Mouse (Mus musculus) heart, postnatal 0 days (tissue): Measurements from ENCODE around the gene Arhgef28. TPM values are rescaled to one million over a fixed set of nuclear protein-coding genes. Genes with fewer than 3 reads are reported as not detected.

Source experiments
- ATAC-seq: fragments of 200-750 bp; cut with Nextera tagmentation; 2 replicates; pipeline ENCODE4 v1.8.0; 2017; ENCODE audit warnings: low read depth, moderate number of reproducible peaks, moderate library complexity; ENCODE audit not compliant: insufficient read depth
- DNase-seq: peaks from one replicate; pipeline ENCODE4 v3.0.0-alpha.2; 2016; ENCODE audit warnings: low spot score
- H3K27ac ChIP-seq: fragments of 300-500 bp; sonication (generic); 2 replicates; pipeline ENCODE4 v1.5.1; 2014; ENCODE audit warnings: low read depth, mild to moderate bottlenecking
- H3K27me3 ChIP-seq: fragments of 300-500 bp; sonication (generic); 2 replicates; pipeline ENCODE4 v1.6.1; 2014; ENCODE audit warnings: low read length, mixed read lengths; ENCODE audit not compliant: control insufficient read depth, insufficient read depth
- H3K36me3 ChIP-seq: fragments of 300-500 bp; sonication (generic); replicated peaks from 2 replicates; pipeline ENCODE4 v1.6.1; 2014; ENCODE audit warnings: low read length, mixed read lengths; ENCODE audit not compliant: control insufficient read depth, insufficient read depth
- H3K4me1 ChIP-seq: fragments of 300-500 bp; sonication (generic); 2 replicates; pipeline ENCODE4 v1.6.1; 2014; ENCODE audit warnings: antibody characterized with exemption; ENCODE audit not compliant: control insufficient read depth, insufficient read depth
- H3K4me2 ChIP-seq: fragments of 300-500 bp; sonication (generic); 2 replicates; pipeline ENCODE4 v1.6.1; 2014; ENCODE audit warnings: low read depth, mild to moderate bottlenecking, low read length, moderate library complexity
- H3K4me3 ChIP-seq: fragments of 300-500 bp; sonication (generic); 2 replicates; pipeline ENCODE4 v1.5.1; 2014; ENCODE audit warnings: low read depth, low read length
- H3K9ac ChIP-seq: fragments of 300-500 bp; sonication (generic); replicated peaks from 2 replicates; pipeline ENCODE4 v1.6.1; 2014; ENCODE audit warnings: low read depth, low read length, mixed read lengths
- H3K9me3 ChIP-seq: fragments of 300-500 bp; sonication (generic); replicated peaks from 2 replicates; pipeline ENCODE4 v1.6.1; 2016; ENCODE audit warnings: low read length; ENCODE audit not compliant: control insufficient read depth
- CTCF ChIP-seq: IDR thresholded peaks from 2 replicates; pipeline ENCODE4 v1.5.1; 2016; ENCODE audit warnings: antibody characterized with exemption, control low read depth, low read depth
- EP300 ChIP-seq: IDR thresholded peaks from 2 replicates; pipeline ENCODE4 v1.6.1; 2016; ENCODE audit warnings: antibody characterized with exemption, low read depth
- WGBS: fragments of 180-500 bp; shearing (Covaris S2); extraction: QIAGEN DNeasy Blood & Tissue Kit; methylation state at CpG from one replicate; pipeline ENCODE4 v1.1.7; 2014; 5-methylcytosine and 5-hydroxymethylcytosine counted together
- polyA plus RNA-seq: library from polyadenylated mRNA; unstranded; fragments of >200 nt; fragmentation: Nextera tagmentation; extraction: Ambion mirVana; gene quantifications from 2 replicates; pipeline ENCODE4 v1.2.1, GENCODE M21; 2015
- total RNA-seq: library from RNA; depleted of rRNA; stranded (reverse); fragments of >200 nt; gene quantifications from 2 replicates; pipeline ENCODE4 v1.2.3, GENCODE M21; 2014; ENCODE audit warnings: low replicate concordance

Gene Arhgef28
- total and polyA plus RNA-seq, 2 experiments from 2014 or later, result 6.9 to 10.5 TPM

DNA sequence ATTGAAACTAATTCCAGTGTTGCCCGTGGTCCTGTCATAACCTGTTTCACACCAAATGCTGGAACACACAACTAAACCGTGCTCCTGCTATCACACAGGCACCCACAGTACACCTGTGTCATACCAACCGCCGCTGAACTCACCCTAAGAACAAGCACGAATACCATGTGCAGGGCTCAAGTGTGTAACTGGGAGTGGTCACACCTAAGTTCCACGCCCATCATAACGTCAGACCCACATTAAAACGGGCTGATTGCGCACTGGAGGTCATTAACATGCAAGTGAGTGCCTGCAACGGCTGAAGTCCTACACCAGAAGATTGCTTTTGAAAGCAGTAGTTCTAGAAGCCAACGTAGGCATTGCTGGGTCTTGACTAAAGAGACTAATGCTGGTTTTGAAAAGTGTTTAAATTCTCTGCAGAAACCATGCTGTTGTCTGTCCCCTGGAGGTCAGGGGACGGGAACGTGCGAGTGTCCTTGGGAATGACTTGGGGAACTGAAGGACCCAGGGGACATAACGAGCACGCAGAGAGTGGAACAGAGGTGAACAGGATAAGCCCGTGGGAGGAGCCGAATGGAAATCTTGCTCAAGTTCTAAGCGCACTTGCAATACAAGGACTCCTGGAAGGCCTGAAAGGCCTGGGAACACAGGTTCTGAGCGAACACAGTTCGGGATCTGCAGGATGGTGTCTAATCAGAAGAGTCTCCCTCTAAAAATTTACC, 22.9 kb downstream of the Arhgef28 start:
- no peak overlapping the region for H3K27ac ChIP-seq
- ATAC-seq (no peak), DNase-seq (no peak)
- H3K4me3 ChIP-seq, result no peak overlapping the region
- TF ChIP-seq EP300, result no peak
- no peak for TF ChIP-seq CTCF
- H3K27me3 ChIP-seq, result no peaks in the 10 kb centered on the region
- WGBS, result 78% methylated on average over 21 of the region's 21 CpGs
- H3K4me1 ChIP-seq, result peaks cover 3% of the 10 kb centered on the region
- H3K36me3 ChIP-seq, result no peaks in the 10 kb centered on the region
- no peaks in the 10 kb centered on the region for H3K9me3 ChIP-seq
- no peak overlapping the region for H3K4me2 ChIP-seq
- no peak overlapping the region for H3K9ac ChIP-seq

DNA sequence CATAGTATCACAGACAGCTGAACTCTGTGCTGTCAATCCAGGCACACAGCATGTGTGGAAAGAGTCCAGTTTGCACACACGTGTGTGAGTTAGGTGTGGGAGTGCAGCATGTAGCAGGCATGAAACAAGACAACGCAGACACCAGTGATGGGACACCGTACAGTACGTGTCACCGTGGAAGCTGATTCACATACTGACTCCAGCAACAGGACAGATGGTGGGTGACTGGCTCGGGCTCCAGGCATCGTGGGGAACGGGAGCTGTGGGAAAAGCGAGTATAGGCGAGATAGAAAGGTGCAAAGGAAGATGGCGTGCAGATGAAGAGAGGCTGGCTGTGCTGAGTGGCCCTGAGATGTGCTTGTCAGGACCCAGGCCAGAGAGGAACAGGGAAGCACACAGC, 23.9 kb downstream of the Arhgef28 start:
- Histone ChIP-seq H3K9me3 (no peaks in the 10 kb centered on the region), H3K27ac (no peak overlapping the region), H3K36me3 (no peaks in the 10 kb centered on the region), H3K4me2 (no peak overlapping the region), H3K4me1 (peaks cover 3% of the 10 kb centered on the region), H3K9ac (no peak overlapping the region), H3K4me3 (no peak overlapping the region), H3K27me3 (no peaks in the 10 kb centered on the region)
- WGBS, result 87% methylated on average over 11 of the region's 11 CpGs
- no peak for TF ChIP-seq CTCF
- no peak for TF ChIP-seq EP300
- DNase-seq (no peak), ATAC-seq (no peak)

DNA sequence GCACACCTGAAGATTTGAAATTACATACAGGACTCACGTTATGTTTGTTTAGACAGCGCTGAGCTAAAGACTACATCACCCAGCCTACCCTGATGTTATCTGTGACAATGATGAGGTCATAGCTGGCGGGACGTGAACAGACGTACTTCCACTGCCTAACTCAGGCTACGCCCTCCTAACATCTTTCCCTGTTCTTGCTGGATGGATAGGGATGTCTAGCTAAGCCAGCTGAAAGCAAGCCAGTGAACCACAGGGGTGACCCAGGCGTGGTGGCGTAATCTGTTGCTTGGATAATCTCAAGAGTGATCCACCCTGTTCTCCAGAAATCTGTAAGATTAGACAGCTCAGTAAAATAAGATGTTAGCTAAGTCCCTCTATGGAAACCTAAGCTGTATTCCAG, 25.6 kb downstream of the Arhgef28 start:
- ATAC-seq (no peak), DNase-seq (no peak)
- no peak for TF ChIP-seq EP300
- no peak for TF ChIP-seq CTCF
- 75% methylated on average over 8 of the region's 8 CpGs for WGBS
- Histone ChIP-seq H3K4me3 (no peak overlapping the region), H3K36me3 (no peaks in the 10 kb centered on the region), H3K27me3 (no peaks in the 10 kb centered on the region), H3K9ac (no peak overlapping the region), H3K27ac (no peak overlapping the region), H3K4me2 (no peak overlapping the region), H3K4me1 (peaks cover 3% of the 10 kb centered on the region), H3K9me3 (no peaks in the 10 kb centered on the region)

DNA sequence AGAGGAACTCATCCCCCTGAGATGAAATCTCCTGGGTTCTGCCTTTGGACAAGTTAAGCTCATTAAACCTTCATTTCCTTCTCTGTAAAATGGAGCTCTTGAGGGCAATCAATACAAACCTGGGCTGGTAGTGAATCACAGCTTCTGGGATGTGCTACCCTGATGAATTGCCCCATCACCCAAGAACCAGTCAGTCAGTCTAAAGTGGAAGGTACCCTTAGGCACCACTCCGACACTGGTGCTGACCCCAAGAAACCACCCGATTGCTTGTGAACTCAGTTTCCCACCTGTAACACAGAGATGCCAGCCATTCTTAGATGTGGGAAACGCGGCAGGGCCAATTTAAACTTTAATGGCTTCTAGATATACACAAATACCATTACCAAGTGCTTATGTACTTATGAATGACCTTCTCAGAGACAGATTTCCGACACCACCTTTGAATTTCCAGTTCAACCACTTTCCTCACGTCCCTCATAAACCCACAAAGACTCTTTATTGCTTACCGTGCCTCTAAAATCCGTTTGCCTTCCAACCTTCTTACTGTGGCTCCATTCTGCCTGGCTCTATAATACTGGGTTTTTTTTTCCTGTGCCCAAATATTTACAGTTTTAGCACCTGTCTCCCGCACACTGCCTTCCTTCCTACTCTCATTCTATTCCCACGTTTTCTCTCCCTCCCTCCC, 30.8 kb downstream of the Arhgef28 start:
- no peak overlapping the region for H3K4me2 ChIP-seq
- no peaks in the 10 kb centered on the region for H3K9me3 ChIP-seq
- no peak for ATAC-seq
- no peak overlapping the region for H3K4me3 ChIP-seq
- H3K4me1 ChIP-seq, result no peaks in the 10 kb centered on the region; the same call in 1 of the 2 replicates
- no peak overlapping the region for H3K9ac ChIP-seq
- no peak overlapping the region for H3K27ac ChIP-seq
- no peaks in the 10 kb centered on the region for H3K36me3 ChIP-seq
- no peaks in the 10 kb centered on the region for H3K27me3 ChIP-seq
- 76% methylated on average over 10 of the region's 10 CpGs for WGBS
- no peak for DNase-seq
- TF ChIP-seq CTCF (no peak), EP300 (no peak)

DNA sequence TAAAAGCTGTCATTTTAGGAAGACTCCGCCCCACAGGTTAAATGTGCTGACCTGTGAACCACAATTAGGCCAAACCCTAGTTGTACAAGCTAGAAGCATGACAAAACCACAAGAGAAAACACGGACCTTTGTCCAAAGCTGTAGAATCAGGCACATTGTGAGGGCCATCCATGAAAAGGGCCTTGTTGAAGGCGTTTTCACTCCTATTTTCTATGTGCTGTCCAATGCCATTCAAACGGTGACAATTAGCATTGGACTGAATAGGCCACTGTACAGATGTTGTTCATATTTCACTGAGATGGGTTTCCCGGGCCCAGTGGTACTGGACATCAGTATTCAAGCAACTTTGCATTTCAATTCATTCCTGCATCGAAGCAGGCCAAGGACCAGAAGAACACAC, 33.2 kb downstream of the Arhgef28 start:
- Histone ChIP-seq H3K27ac (no peak overlapping the region), H3K27me3 (no peaks in the 10 kb centered on the region), H3K9ac (no peak overlapping the region), H3K4me1 (no peaks in the 10 kb centered on the region; the same call in 1 of the 2 replicates), H3K9me3 (no peaks in the 10 kb centered on the region), H3K36me3 (no peaks in the 10 kb centered on the region), H3K4me2 (no peak overlapping the region), H3K4me3 (no peak overlapping the region)
- TF ChIP-seq CTCF (no peak), EP300 (no peak)
- ATAC-seq, result no peak
- no peak for DNase-seq
- WGBS, result 90% methylated on average over 6 of the region's 6 CpGs
